12 mouse cellular contexts compared by ENCODE assay signal in genomic region chr13:41372555-41373460, GRCm38 (mm10).
DNase-seq lines count a peak whose midpoint lies in the region; ATAC-seq and TF ChIP-seq lines count a peak whose summit lies in the region.
"Had no signal": no experiment of that assay in that cellular context is flagged by ENCODE, and none has a peak within 500 bp of the region (broad histone marks: within the 10 kb centered on the region; RNA-seq: fewer than 3 reads in every experiment).

No protein-coding gene starts in this region.

- H3K4me2 ChIP-seq in hindbrain, embryonic 12.5 days (replicated peaks): no peak overlapping the region
- H3K4me2 ChIP-seq: intestine, embryonic 15.5 days had no signal

- intact Hi-C loops in left cerebral cortex, postnatal 14 days (cut with DNase I): no loop called here

- H3K9me3 ChIP-seq in hindbrain, embryonic 12.5 days (replicated peaks): no peaks in the 10 kb centered on the region
- H3K9me3 ChIP-seq: intestine, embryonic 15.5 days had no signal

- peak; percentile 26 for DNase-seq in kidney, adult 2 months
- no peak for DNase-seq in kidney, postnatal 14 days
- peak; percentile 40 to 65 for DNase-seq in CD8-positive naive resting alpha-beta T cell, adult 2 months (ENCODE audit: low read depth in 2 of 2, low spot score in 2 of 2)
- peak; percentile 91 for DNase-seq in induced T-regulatory cell, adult 2 months (ENCODE audit: low read depth)
- DNase-seq in splenic B cell, adult 2 months (ENCODE audit: low read depth, low spot score): peak; percentile 78
- DNase-seq in left cerebral cortex, postnatal 14 days (ENCODE audit: low spot score in 2 of 2): no peak
- DNase-seq in left cerebral cortex, adult 9 months (ENCODE audit: low spot score in 2 of 2): no peak
- DNase-seq: adrenal gland, postnatal 10 days; cerebellum, postnatal 25 days; gastrocnemius, postnatal 14 days had no signal

- H3K4me1 ChIP-seq in kidney, adult 2 months (ENCODE audit: control insufficient read depth, insufficient read depth, low read length): 0 out of 2 replicates have a peak, but pooled peaks cover 4% of the 10 kb centered on the region
- H3K4me1 ChIP-seq in hindbrain, embryonic 12.5 days: no peaks in the 10 kb centered on the region

- H3K9ac ChIP-seq in hindbrain, embryonic 12.5 days: no peak overlapping the region
- H3K9ac ChIP-seq: intestine, embryonic 15.5 days had no signal

- no peak for TF ChIP-seq CTCF in kidney, adult 2 months (conservative IDR thresholded peaks at IDR 0.05; ENCODE audit: insufficient read depth, insufficient read length, low read depth, low read length)

- H3K36me3 ChIP-seq in kidney, adult 2 months (ENCODE audit: control insufficient read depth, insufficient read depth, low read length): no peaks in the 10 kb centered on the region
- H3K36me3 ChIP-seq in splenic B cell, adult 2 months (ENCODE audit: control insufficient read depth, insufficient read depth, low read length, poor library complexity, severe bottlenecking): peaks cover 10% of the 10 kb centered on the region
- no peaks in the 10 kb centered on the region for H3K36me3 ChIP-seq in hindbrain, embryonic 12.5 days
- H3K36me3 ChIP-seq: intestine, embryonic 15.5 days had no signal

- ATAC-seq in hindbrain, embryonic 12.5 days (ENCODE audit: low FRiP score): no peak
- ATAC-seq: intestine, embryonic 15.5 days had no signal

- H3K4me3 ChIP-seq in kidney, adult 2 months (ENCODE audit: insufficient read depth, low read depth, low read length): no peak overlapping the region
- H3K4me3 ChIP-seq in hindbrain, embryonic 12.5 days: no peak overlapping the region
- H3K4me3 ChIP-seq: intestine, embryonic 15.5 days had no signal

- 73% methylated on average over 8 of the region's 8 CpGs for WGBS in kidney, adult 2 months
- 71% methylated on average over 8 of the region's 8 CpGs for whole genome bisulfite sequencing in hindbrain, embryonic 12.5 days

- H3K27ac ChIP-seq in kidney, adult 2 months (ENCODE audit: insufficient read depth, low read depth, low read length): no peak overlapping the region
- H3K27ac ChIP-seq in hindbrain, embryonic 12.5 days: no peak overlapping the region
- H3K27ac ChIP-seq: intestine, embryonic 15.5 days had no signal

- H3K27me3 ChIP-seq in kidney, adult 2 months (replicated peaks; ENCODE audit: control insufficient read depth, insufficient read depth, low read length): no peaks in the 10 kb centered on the region
- H3K27me3 ChIP-seq in splenic B cell, adult 2 months (ENCODE audit: control insufficient read depth, insufficient read depth, low read length, poor library complexity, severe bottlenecking): no peaks in the 10 kb centered on the region
- no peaks in the 10 kb centered on the region for H3K27me3 ChIP-seq in hindbrain, embryonic 12.5 days
- H3K27me3 ChIP-seq: intestine, embryonic 15.5 days had no signal

- no peak for TF ChIP-seq POLR2A in kidney, adult 2 months (IDR thresholded peaks at IDR 0.05; ENCODE audit: low read depth, low read length)

Comparison
In these comparisons a context has a peak if more than half of its experiments do, and no peak if none do; other contexts are left out.
1. DNase-seq: peak in kidney, adult 2 months (single experiment), CD8-positive naive resting alpha-beta T cell, adult 2 months (2 of 2), induced T-regulatory cell, adult 2 months (single experiment) and splenic B cell, adult 2 months (single experiment); none in kidney, postnatal 14 days (single experiment), left cerebral cortex, postnatal 14 days (0 of 2) and left cerebral cortex, adult 9 months (0 of 2).